Mouse (Mus musculus) bone marrow, adult 2 months (tissue): ENCODE data around the gene Ltb4r2.

Experiments used
- CTCF ChIP-seq: fragments of 200-500 bp; IDR thresholded peaks from 2 replicates; pipeline ENCODE4 v1.5.1; 2011; ENCODE audit warnings: low read length, control low read depth; ENCODE audit not compliant: control insufficient read depth, insufficient read depth
- POLR2A ChIP-seq: fragments of 200-500 bp; IDR thresholded peaks from 2 replicates; pipeline ENCODE4 v1.6.1; 2011; ENCODE audit warnings: low read depth, mild to moderate bottlenecking, control low read depth, low read length, borderline replicate concordance; ENCODE audit not compliant: control insufficient read depth

DNA sequence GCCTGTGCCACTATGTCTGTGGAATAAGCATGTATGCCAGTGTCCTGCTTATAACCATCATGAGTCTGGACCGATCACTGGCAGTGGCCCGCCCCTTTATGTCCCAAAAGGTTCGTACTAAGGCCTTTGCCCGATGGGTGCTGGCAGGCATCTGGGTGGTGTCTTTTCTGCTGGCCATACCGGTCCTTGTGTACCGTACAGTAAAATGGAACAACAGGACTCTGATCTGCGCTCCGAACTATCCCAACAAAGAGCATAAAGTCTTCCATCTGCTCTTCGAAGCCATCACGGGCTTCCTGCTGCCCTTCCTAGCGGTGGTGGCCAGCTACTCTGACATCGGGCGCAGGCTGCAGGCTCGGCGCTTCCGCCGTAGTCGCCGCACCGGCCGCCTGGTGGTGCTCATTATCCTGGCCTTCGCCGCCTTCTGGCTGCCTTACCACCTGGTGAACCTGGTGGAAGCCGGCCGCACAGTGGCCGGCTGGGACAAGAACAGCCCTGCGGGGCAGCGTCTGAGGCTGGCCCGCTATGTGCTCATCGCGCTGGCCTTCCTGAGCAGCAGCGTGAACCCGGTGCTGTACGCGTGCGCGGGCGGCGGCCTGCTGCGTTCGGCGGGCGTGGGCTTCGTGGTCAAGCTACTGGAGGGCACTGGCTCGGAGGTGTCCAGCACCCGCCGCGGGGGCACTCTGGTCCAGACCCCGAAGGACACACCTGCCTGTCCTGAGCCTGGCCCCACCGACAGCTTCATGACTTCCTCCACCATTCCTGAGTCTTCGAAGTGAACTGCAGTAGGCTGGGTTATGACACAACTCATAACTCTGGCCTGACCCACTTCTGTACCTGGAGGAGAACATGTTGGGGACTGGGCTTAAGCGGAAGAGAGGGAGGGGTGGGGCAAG, 6.5 kb downstream of the Ltb4r2 start:
- TF ChIP-seq POLR2A, result no peak
- peak; percentile 41 for TF ChIP-seq CTCF
